Mouse (Mus musculus) heart, adult 2 months (tissue): ENCODE measurements around the gene Gemin4. TPM values are rescaled to one million over a fixed set of nuclear protein-coding genes. Genes with fewer than 3 reads are reported as not detected.

Source experiments
- DNase-seq, 2 experiments: peaks; one replicate each; pipeline ENCODE4 v3.0.0; 2021
- H3K27ac ChIP-seq: fragments of 200-600 bp; 2 replicates; pipeline ENCODE4 v1.8.1; 2022
- H3K27me3 ChIP-seq: fragments of 200-500 bp; 2 replicates; pipeline ENCODE4 v1.6.1; 2012; ENCODE audit warnings: mild to moderate bottlenecking, low read length, inconsistent platforms, mixed read lengths; ENCODE audit not compliant: control insufficient read depth, insufficient read depth
- H3K36me3 ChIP-seq: fragments of 200-500 bp; 2 replicates; pipeline ENCODE4 v1.6.1; 2012; ENCODE audit warnings: low read length, inconsistent platforms; ENCODE audit not compliant: control insufficient read depth, insufficient read depth
- H3K4me1 ChIP-seq: fragments of 200-500 bp; 2 replicates; pipeline ENCODE4 v1.6.1; 2011; ENCODE audit warnings: low read length; ENCODE audit not compliant: control insufficient read depth, insufficient read depth
- H3K4me3 ChIP-seq: fragments of 200-600 bp; 2 replicates; pipeline ENCODE4 v1.8.1; 2022
- H3K79me2 ChIP-seq: fragments of 200-500 bp; replicated peaks from 2 replicates; pipeline ENCODE4 v1.6.1; 2012; ENCODE audit warnings: mild to moderate bottlenecking, inconsistent platforms, low read length, moderate library complexity, mixed read lengths; ENCODE audit not compliant: control insufficient read depth, insufficient read depth
- H3K9ac ChIP-seq: fragments of 200-500 bp; 2 replicates; pipeline ENCODE4 v1.6.1; 2012; ENCODE audit warnings: low read depth, mild to moderate bottlenecking, control low read depth, inconsistent platforms, low read length, mixed read lengths
- CTCF ChIP-seq: fragments of 200-600 bp; IDR thresholded peaks from 2 replicates; pipeline ENCODE4 v1.8.1; 2022; ENCODE audit warnings: antibody characterized with exemption, mild to moderate bottlenecking, moderate library complexity
- EP300 ChIP-seq: fragments of 200-500 bp; IDR thresholded peaks from 2 replicates; pipeline ENCODE4 v1.6.1; 2011; ENCODE audit warnings: low read depth, low read length, control low read depth; ENCODE audit not compliant: insufficient read depth
- POLR2A ChIP-seq: fragments of 200-500 bp; IDR thresholded peaks from 2 replicates; pipeline ENCODE4 v1.6.1; 2011; ENCODE audit warnings: mild to moderate bottlenecking, low read depth, low read length, control low read depth; ENCODE audit not compliant: insufficient read depth
- WGBS: fragments of 180-500 bp; shearing (Covaris S2); methylation state at CpG from one replicate; pipeline ENCODE4 v1.1.7; 2018; 5-methylcytosine and 5-hydroxymethylcytosine counted together
- intact Hi-C: fragments of 180-260 bp; cut with DNase I; formaldehyde crosslinking; loops from one replicate; pipeline ENCODE4 v1.15.1; 2025
- long read RNA-seq: library from polyadenylated mRNA; stranded (forward); transcript quantifications from one replicate; pipeline ENCODE4 v2.0.0, GENCODE M21; 2021
- polyA plus RNA-seq: library from polyadenylated mRNA; depleted of rRNA; stranded (reverse); fragments of >200 nt; gene quantifications from 2 replicates; pipeline ENCODE4 v1.2.3, GENCODE M21; 2012; rRNA removed
- total RNA-seq, 2 experiments: library from RNA; stranded (reverse); gene quantifications; 2 replicates each; pipeline ENCODE4 v1.2.3; 2021

The Gemin4 gene
- total RNA-seq (1 to 10 TPM; 3.9 to 4.5 TPM), polyA plus RNA-seq (2.3 and 3.8 TPM in 2 replicates)
- long read RNA-seq, transcript Gemin4-201 (2 exons, 3,540 nt), result major isoform, 14 of 14 reads
- long read RNA-seq, partial matches to known transcripts, result 0 of 14 reads
- long read RNA-seq, other reads (novel, unspliced or antisense), result 0 of 14 reads

DNA sequence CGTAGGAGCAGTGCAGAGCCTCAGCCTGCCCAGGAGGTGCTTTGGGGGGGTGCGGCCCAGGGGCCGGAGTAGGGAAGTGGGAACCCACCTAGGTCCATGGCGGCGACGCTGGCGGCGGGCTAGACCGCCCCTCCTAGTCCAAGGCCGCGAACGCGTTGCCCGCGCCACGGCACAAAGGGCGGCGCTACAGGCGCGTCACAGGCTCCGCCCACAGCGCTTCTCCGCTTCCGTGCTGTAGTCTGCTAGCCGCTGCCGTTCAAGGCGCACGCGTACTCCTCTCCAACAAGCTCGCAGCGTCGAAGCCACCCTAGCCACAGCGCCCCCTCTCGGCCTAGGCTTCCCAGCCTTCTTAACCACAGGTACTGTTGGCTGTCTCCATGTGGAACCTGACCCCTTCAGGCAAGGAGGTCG lies at the start of gene Gemin4, which contains the start of gene Dbil5:
Gene Gemin4, minus strand, starts transcription at position 275 of the 411 bp plus-strand sequence.
Gene Dbil5, plus strand, starts transcription at position 219 of the 411 bp plus-strand sequence.
- peak; percentile 96 for TF ChIP-seq CTCF
- peak; percentile 75 for TF ChIP-seq POLR2A
- peak; percentile 90 for TF ChIP-seq EP300
- Histone ChIP-seq H3K4me1 (no peaks in the 10 kb centered on the region; the same call in none of the 2 replicates), H3K27me3 (no peaks in the 10 kb centered on the region), H3K4me3 (peak within 1 kb of the TSS; percentile 93), H3K79me2 (no peaks in the 10 kb centered on the region), H3K9ac (peak within 1 kb of the TSS; percentile 76), H3K36me3 (no peaks in the 10 kb centered on the region), H3K27ac (peak within 1 kb of the TSS; percentile 92)
- peak; percentile 97 for DNase-seq
- 2% methylated on average over 34 of the region's 35 CpGs for WGBS
- intact Hi-C loops, result loop anchor here (1.0 to 5.0 kb wide), 3 partner anchors 15 to 135 kb away; partner anchors contain the start of genes Fam57a and Vps53

DNA sequence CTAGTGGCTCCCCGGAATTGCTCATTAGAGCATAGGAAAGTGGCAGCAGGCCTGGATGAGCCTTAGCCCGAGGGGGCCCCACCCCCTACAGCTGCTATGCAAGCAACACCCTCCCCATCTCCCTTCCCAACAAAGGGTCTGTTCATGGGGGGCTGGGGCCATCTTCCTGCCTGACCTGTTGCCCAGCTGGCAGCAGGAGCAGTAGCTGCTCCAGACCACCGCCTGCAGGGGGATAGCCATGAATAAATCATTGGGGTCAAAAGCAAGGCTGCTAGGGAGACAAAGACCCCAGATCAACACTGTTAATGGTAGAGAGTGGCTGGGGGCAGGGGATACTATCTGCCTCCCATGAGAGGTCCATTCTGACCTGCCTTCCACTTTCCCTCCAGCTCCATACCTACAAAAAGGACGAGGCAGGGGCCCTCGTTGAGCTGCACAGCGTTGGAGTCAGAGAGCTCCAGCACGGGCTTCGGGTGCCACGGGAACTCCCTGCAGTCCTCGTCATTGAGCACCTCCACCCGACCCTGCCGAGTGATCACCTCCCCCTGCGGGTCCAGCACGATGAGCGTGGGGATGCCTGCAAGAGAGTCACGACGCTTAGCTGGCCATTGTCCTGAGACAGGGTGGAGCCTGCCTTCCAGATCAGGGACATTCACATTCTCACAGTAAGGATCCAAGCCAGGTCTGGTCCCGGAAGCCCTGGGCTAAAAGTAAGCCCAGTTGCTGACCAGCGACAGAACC lies 45.3 kb upstream of the Gemin4 start:
- Histone ChIP-seq H3K4me1 (peaks cover 3% of the 10 kb centered on the region), H3K9ac (no peak overlapping the region), H3K27me3 (no peaks in the 10 kb centered on the region), H3K4me3 (no peak overlapping the region), H3K27ac (no peak overlapping the region), H3K36me3 (no peaks in the 10 kb centered on the region), H3K79me2 (no peaks in the 10 kb centered on the region)
- TF ChIP-seq EP300 (no peak), POLR2A (no peak), CTCF (no peak)
- intact Hi-C loops, result loop anchor here (5.0 kb wide), 1 partner anchor 50 kb away; no protein-coding TSS in a partner anchor
- 36% methylated on average over 19 of the region's 19 CpGs for WGBS
- DNase-seq, result no peak

DNA sequence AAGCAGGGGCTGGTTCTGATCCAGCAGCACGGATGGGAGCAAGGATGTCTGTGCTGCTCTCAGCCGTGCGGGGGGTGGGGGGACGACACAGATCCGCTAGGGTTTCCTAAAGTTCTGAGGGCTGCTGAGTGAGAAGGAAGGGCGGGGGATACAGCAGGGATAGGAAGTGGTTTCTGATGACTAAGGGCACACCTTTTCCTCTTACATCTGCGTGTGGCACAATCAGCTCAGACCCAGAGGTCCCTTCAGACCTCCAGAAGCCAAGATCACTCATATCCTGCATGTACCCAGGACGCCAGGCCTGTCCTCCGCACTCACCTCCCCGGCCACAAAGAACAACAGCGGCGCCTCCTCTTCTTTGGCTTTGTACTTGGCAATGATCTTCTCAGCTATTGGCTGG lies 43.8 kb upstream of the Gemin4 start:
- no peak for TF ChIP-seq CTCF
- TF ChIP-seq POLR2A, result no peak
- TF ChIP-seq EP300, result 0 out of 2 replicates have a peak, but pooled peaks have one; percentile 60
- DNase-seq, result no peak

GRCm38 (mm10) chr11:76260208-76261050 lies 43.0 kb upstream of the Gemin4 start:
- Histone ChIP-seq H3K27ac (no peak overlapping the region; the same call in 1 of the 2 replicates), H3K36me3 (no peaks in the 10 kb centered on the region), H3K27me3 (no peaks in the 10 kb centered on the region), H3K4me1 (peaks cover 4% of the 10 kb centered on the region), H3K4me3 (no peak overlapping the region), H3K9ac (no peak overlapping the region), H3K79me2 (no peaks in the 10 kb centered on the region)
- WGBS, result 77% methylated on average over 10 of the region's 10 CpGs
- TF ChIP-seq CTCF (no peak), EP300 (no peak), POLR2A (no peak)
- DNase-seq, result no peak
- intact Hi-C loops, result loop anchor here (5.0 kb wide), 1 partner anchor 52 kb away; no protein-coding TSS in a partner anchor

More for the DNA sequence above, 43.8 kb upstream of the Gemin4 start:
- intact Hi-C loops, result loop anchor here (5.0 kb wide), 1 partner anchor 51 kb away; no protein-coding TSS in a partner anchor
- no peak overlapping the region for H3K27ac ChIP-seq
- 50% methylated on average over 12 of the region's 12 CpGs for WGBS
- H3K4me1 ChIP-seq, result peaks cover 3% of the 10 kb centered on the region
- no peak overlapping the region for H3K4me3 ChIP-seq
- H3K79me2 ChIP-seq, result no peaks in the 10 kb centered on the region
- H3K36me3 ChIP-seq, result no peaks in the 10 kb centered on the region
- no peak overlapping the region for H3K9ac ChIP-seq
- H3K27me3 ChIP-seq, result no peaks in the 10 kb centered on the region

DNA sequence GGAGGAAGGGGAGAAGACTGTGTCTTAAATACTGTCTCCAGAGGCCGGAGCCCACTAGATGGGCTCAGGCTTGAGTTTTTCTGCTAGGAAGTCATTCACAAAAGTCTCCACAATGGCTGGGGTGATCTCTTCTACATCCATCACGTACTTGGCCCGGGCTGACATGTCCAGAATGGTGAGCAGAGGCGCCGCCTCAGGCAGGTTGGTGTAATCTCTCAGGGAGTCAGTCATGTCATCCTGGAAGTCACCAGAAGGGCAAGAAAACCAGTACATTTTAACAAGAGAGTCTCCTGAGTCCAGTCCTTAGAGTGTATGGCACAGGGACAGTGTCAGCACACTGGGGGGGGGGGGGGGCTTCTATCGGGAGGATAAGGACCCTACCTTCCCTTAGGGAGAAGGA lies 41.0 kb upstream of the Gemin4 start:
- no peak overlapping the region for H3K27ac ChIP-seq
- H3K27me3 ChIP-seq, result no peaks in the 10 kb centered on the region
- H3K4me1 ChIP-seq, result peaks cover 7% of the 10 kb centered on the region
- DNase-seq, result no peak
- H3K9ac ChIP-seq, result no peak overlapping the region
- H3K36me3 ChIP-seq, result no peaks in the 10 kb centered on the region
- no peaks in the 10 kb centered on the region for H3K79me2 ChIP-seq
- intact Hi-C loops, result no loop called here
- H3K4me3 ChIP-seq, result no peak overlapping the region
- TF ChIP-seq CTCF (no peak), POLR2A (no peak)
- WGBS, result 89% methylated on average over 6 of the region's 6 CpGs

DNA sequence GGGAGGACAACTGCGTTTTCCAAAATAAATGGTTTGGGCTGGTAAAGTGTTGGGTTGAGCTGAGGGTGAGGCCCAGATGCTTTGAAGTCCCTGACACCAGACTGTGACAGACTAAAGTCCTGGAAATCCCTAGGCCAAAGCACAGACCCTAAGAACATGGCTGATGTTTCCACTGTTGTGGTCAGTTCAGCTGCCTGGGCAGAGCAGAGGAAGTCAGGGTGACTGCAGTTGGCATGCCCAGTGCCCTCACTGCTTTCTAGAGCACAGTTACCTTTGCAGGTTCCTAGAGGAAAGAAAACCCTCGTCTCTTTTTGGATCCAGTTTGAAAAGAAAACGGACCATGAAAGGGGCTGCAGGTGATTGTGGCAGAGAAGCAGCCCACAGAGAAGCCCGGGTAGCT lies 39.9 kb upstream of the Gemin4 start:
- 84% methylated on average over 4 of the region's 4 CpGs for WGBS
- Histone ChIP-seq H3K27ac (no peak overlapping the region), H3K36me3 (no peaks in the 10 kb centered on the region), H3K4me1 (peaks cover 8% of the 10 kb centered on the region), H3K4me3 (no peak overlapping the region), H3K9ac (no peak overlapping the region), H3K79me2 (no peaks in the 10 kb centered on the region), H3K27me3 (no peaks in the 10 kb centered on the region)
- no peak for DNase-seq
- intact Hi-C loops, result no loop called here
- TF ChIP-seq EP300 (no peak), CTCF (no peak), POLR2A (no peak)
